Mouse (Mus musculus): ENCODE results near the gene Taf9b. TPM values are rescaled to one million over a fixed set of nuclear protein-coding genes. Genes with fewer than 3 reads are reported as not detected.

The Taf9b gene
- total and polyA plus RNA-seq, 3 experiments = 1.9 to 2.5 TPM; not detected in 1

GRCm38 (mm10) chrX:106184279-106184678 is 36.7 kb downstream of the Taf9b start:
- Histone ChIP-seq H3K9me3 (replicated peaks; ENCODE audit: insufficient read depth, low read length) (no peaks in the 10 kb centered on the region), H3K9ac (ENCODE audit: control insufficient read depth, low read depth, low read length, poor library complexity, severe bottlenecking) (no peak overlapping the region), H3K36me3 (ENCODE audit: control insufficient read depth in 1 of 2, insufficient read depth in 2 of 2, low read length in 2 of 2) (peaks cover 3 to 6% of the 10 kb centered on the region in 2 experiments; a peak in 3 of 4 replicates), H3K27me3 (ENCODE audit: control insufficient read depth in 1 of 2, insufficient read depth in 2 of 2, low read length in 2 of 2) (no peaks in the 10 kb centered on the region), H3K4me3 (ENCODE audit: control insufficient read depth in 1 of 2, insufficient read depth in 1 of 2, low read depth in 2 of 2, low read length in 2 of 2) (no peak overlapping the region), H3K79me2 (ENCODE audit: control insufficient read depth, insufficient read depth, low read length, poor library complexity) (peaks cover 23% of the 10 kb centered on the region), H3K4me1 (ENCODE audit: control insufficient read depth in 1 of 2, insufficient read depth in 2 of 2, low read length in 2 of 2) (peaks cover 0 to 8% of the 10 kb centered on the region in 2 experiments; a peak in 2 of 4 replicates), H3K27ac (ENCODE audit: control insufficient read depth, low read depth, low read length) (no peak overlapping the region)
- no peak for DNase-seq (ENCODE audit: low read depth, low spot score)
- TF ChIP-seq RCOR1 (IDR thresholded peaks at IDR 0.05; ENCODE audit: low read depth, low read length) (peak; percentile 65), MAX (IDR thresholded peaks at IDR 0.05; ENCODE audit: low read length) (no peak), TCF12 (IDR thresholded peaks at IDR 0.05; ENCODE audit: low read depth, low read length) (0 out of 2 replicates have a peak, but pooled peaks have one; percentile 43), MYC (IDR thresholded peaks at IDR 0.05; ENCODE audit: low read depth, low read length) (no peak), CTCF (IDR thresholded peaks at IDR 0.05 in 2 of 3, conservative IDR thresholded peaks at IDR 0.05 in 1 of 3; ENCODE audit: control insufficient read depth in 1 of 3, insufficient read depth in 1 of 3, low read depth in 2 of 3, low read length in 3 of 3, poor library complexity in 1 of 3, severe bottlenecking in 1 of 3) (no peak), ZNF384 (IDR thresholded peaks at IDR 0.05; ENCODE audit: low read depth, low read length) (no peak)

- H3K27ac ChIP-seq (ENCODE audit: control insufficient read depth, low read depth, low read length) = no peak overlapping the region
- H3K27me3 ChIP-seq (ENCODE audit: control insufficient read depth in 1 of 2, insufficient read depth in 2 of 2, low read length in 2 of 2) = no peaks in the 10 kb centered on the region
Observed at GRCm38 (mm10) chrX:106176331-106176730, 44.6 kb downstream of the Taf9b start.

DNA sequence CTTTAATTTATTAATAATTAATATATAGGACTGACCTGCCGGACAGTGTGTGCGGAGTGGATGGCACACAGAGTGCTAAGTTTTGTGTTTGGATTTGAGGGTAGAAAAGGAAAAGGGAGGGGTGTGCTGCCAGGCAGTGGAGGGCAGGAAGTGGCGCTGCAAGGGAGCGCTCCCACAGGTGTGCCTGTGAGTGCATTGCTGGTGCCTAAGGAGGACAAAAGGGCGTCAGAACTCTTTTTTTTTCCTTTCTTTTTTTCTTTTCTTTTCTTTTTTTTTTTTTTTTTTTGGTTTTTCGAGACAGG is 49.2 kb downstream of the Taf9b start:
- Histone ChIP-seq H3K27ac (ENCODE audit: control insufficient read depth, low read depth, low read length) (peak overlapping the region; percentile 68; the same call in 1 of the 2 replicates), H3K4me1 (ENCODE audit: control insufficient read depth in 1 of 2, insufficient read depth in 2 of 2, low read length in 2 of 2) (no peaks in the 10 kb centered on the region; a peak in 1 of 4 replicates), H3K36me3 (ENCODE audit: control insufficient read depth in 1 of 2, insufficient read depth in 2 of 2, low read length in 2 of 2) (no peaks in the 10 kb centered on the region), H3K79me2 (ENCODE audit: control insufficient read depth, insufficient read depth, low read length, poor library complexity) (no peaks in the 10 kb centered on the region), H3K9me3 (replicated peaks; ENCODE audit: insufficient read depth, low read length) (no peaks in the 10 kb centered on the region), H3K4me3 (ENCODE audit: control insufficient read depth in 1 of 2, insufficient read depth in 1 of 2, low read depth in 2 of 2, low read length in 2 of 2) (peak overlapping the region; percentile 63 to 87), H3K27me3 (ENCODE audit: control insufficient read depth in 1 of 2, insufficient read depth in 2 of 2, low read length in 2 of 2) (no peaks in the 10 kb centered on the region), H3K9ac (ENCODE audit: control insufficient read depth, low read depth, low read length, poor library complexity, severe bottlenecking) (peak overlapping the region; percentile 75)
- DNase-seq (ENCODE audit: low read depth, low spot score) = no peak
- TF ChIP-seq BHLHE40 (IDR thresholded peaks at IDR 0.05; ENCODE audit: borderline replicate concordance, low read depth, low read length) (no peak), E2F4 (IDR thresholded peaks at IDR 0.05; ENCODE audit: borderline replicate concordance, low read depth, low read length) (no peak), UBTF (IDR thresholded peaks at IDR 0.05; ENCODE audit: borderline replicate concordance, insufficient read depth, low read depth, low read length) (no peak), HCFC1 (IDR thresholded peaks at IDR 0.05; ENCODE audit: low read depth, low read length) (no peak), NRF1 (IDR thresholded peaks at IDR 0.05; ENCODE audit: insufficient read depth, low read depth, low read length, poor library complexity, severe bottlenecking) (no peak), ETS1 (IDR thresholded peaks at IDR 0.05; ENCODE audit: low read depth, low read length) (no peak), ZNF384 (IDR thresholded peaks at IDR 0.05; ENCODE audit: low read depth, low read length) (no peak), NELFE (IDR thresholded peaks at IDR 0.05; ENCODE audit: low read depth, low read length) (no peak), ELF1 (IDR thresholded peaks at IDR 0.05; ENCODE audit: low read depth, low read length) (no peak), GABPA (IDR thresholded peaks at IDR 0.05; ENCODE audit: low read depth, low read length) (no peak), TBP (IDR thresholded peaks at IDR 0.05; ENCODE audit: low read depth, low read length) (no peak), RCOR1 (IDR thresholded peaks at IDR 0.05; ENCODE audit: low read depth, low read length) (no peak), MYB (IDR thresholded peaks at IDR 0.05; ENCODE audit: low read depth, low read length) (no peak), POLR2A (IDR thresholded peaks at IDR 0.05; ENCODE audit: control insufficient read depth in 1 of 2, insufficient read depth in 1 of 2, low read depth in 1 of 2, low read length in 2 of 2, poor library complexity in 1 of 2) (no peak), TAL1 (IDR thresholded peaks at IDR 0.05; ENCODE audit: low read length) (no peak), CHD1 (IDR thresholded peaks at IDR 0.05; ENCODE audit: low read depth, low read length) (no peak)

More at GRCm38 (mm10) chrX:106176331-106176730, 44.6 kb downstream of the Taf9b start:
- TF ChIP-seq MYB (IDR thresholded peaks at IDR 0.05; ENCODE audit: low read depth, low read length) (no peak), BHLHE40 (IDR thresholded peaks at IDR 0.05; ENCODE audit: borderline replicate concordance, low read depth, low read length) (no peak), MAX (IDR thresholded peaks at IDR 0.05; ENCODE audit: low read length) (no peak), ZMIZ1 (IDR thresholded peaks at IDR 0.05; ENCODE audit: low read depth, low read length) (no peak), POLR2AphosphoS2 (IDR thresholded peaks at IDR 0.05; ENCODE audit: low read length) (no peak), UBTF (IDR thresholded peaks at IDR 0.05; ENCODE audit: borderline replicate concordance, insufficient read depth, low read depth, low read length) (no peak), CHD1 (IDR thresholded peaks at IDR 0.05; ENCODE audit: low read depth, low read length) (no peak), MAZ (IDR thresholded peaks at IDR 0.05; ENCODE audit: low read depth, low read length) (no peak), MAFK (IDR thresholded peaks at IDR 0.05; ENCODE audit: borderline replicate concordance, low read depth, low read length) (no peak), ZKSCAN1 (IDR thresholded peaks at IDR 0.05; ENCODE audit: low read depth, low read length) (no peak), ELF1 (IDR thresholded peaks at IDR 0.05; ENCODE audit: low read depth, low read length) (no peak)
- no peaks in the 10 kb centered on the region for H3K4me1 ChIP-seq (ENCODE audit: control insufficient read depth in 1 of 2, insufficient read depth in 2 of 2, low read length in 2 of 2)
- no peak overlapping the region for H3K9ac ChIP-seq (ENCODE audit: control insufficient read depth, low read depth, low read length, poor library complexity, severe bottlenecking)
- DNase-seq (ENCODE audit: low read depth, low spot score) = no peak
- H3K4me3 ChIP-seq (ENCODE audit: control insufficient read depth in 1 of 2, insufficient read depth in 1 of 2, low read depth in 2 of 2, low read length in 2 of 2) = no peak overlapping the region
- no peaks in the 10 kb centered on the region for H3K9me3 ChIP-seq (replicated peaks; ENCODE audit: insufficient read depth, low read length)
- H3K36me3 ChIP-seq (ENCODE audit: control insufficient read depth in 1 of 2, insufficient read depth in 2 of 2, low read length in 2 of 2) = no peaks in the 10 kb centered on the region
- no peaks in the 10 kb centered on the region for H3K79me2 ChIP-seq (ENCODE audit: control insufficient read depth, insufficient read depth, low read length, poor library complexity)

All from MEL (cell line).